16 mouse cellular contexts compared by ENCODE assay signal in the genomic region with DNA sequence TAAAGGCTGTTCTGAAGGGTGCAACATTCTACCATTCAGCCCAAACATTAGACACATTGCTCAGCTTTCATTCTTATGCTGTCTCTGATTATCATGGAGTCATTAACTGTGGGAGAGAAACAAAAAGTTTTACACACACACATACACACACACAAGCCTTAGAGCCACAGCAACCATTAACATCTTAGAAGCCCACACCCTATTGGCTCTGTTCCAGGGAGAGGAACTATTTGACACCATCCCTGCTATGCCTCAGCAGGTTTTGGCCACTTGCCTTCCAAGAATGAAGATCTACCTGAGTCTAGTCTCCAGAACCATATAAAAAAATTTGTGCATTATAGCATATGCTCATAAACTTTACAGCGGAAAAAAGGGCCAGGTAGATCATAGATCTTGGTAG.
"Had no signal": no experiment of that assay in that cellular context is flagged by ENCODE, and none has a peak within 500 bp of the region (broad histone marks: within the 10 kb centered on the region; RNA-seq: fewer than 3 reads in every experiment).

No protein-coding gene starts in this region.

- H3K4me3 ChIP-seq: limb, embryonic 15.5 days; liver, embryonic 12.5 days; lung, embryonic 15.5 days; megakaryocyte, embryonic 14.5 days; midbrain, embryonic 12.5 days; neural tube, embryonic 15.5 days had no signal

- DNase-seq: layer of hippocampus, adult 9-11 months; layer of hippocampus, postnatal 36 days; lung, postnatal 14 days; right cerebral cortex, adult 18-20 months; right cerebral cortex, postnatal 25 days; thymus, postnatal 36 days had no signal

- H3K27me3 ChIP-seq: limb, embryonic 15.5 days; liver, embryonic 12.5 days; lung, embryonic 15.5 days; megakaryocyte, embryonic 14.5 days; midbrain, embryonic 12.5 days; neural tube, embryonic 15.5 days had no signal

- H3K4me2 ChIP-seq: limb, embryonic 15.5 days; liver, embryonic 12.5 days; lung, embryonic 15.5 days; midbrain, embryonic 12.5 days; neural tube, embryonic 15.5 days had no signal

- H3K9ac ChIP-seq: limb, embryonic 15.5 days; liver, embryonic 12.5 days; lung, embryonic 15.5 days; midbrain, embryonic 12.5 days; neural tube, embryonic 15.5 days had no signal

- H3K27ac ChIP-seq: hindbrain, postnatal 0 days; kidney, postnatal 0 days; limb, embryonic 15.5 days; liver, embryonic 12.5 days; lung, embryonic 15.5 days; macrophage; midbrain, embryonic 12.5 days; neural tube, embryonic 15.5 days had no signal

- ATAC-seq: hindbrain, postnatal 0 days; liver, embryonic 12.5 days; midbrain, embryonic 16.5 days had no signal

- H3K4me1 ChIP-seq: limb, embryonic 15.5 days; liver, embryonic 12.5 days; lung, embryonic 15.5 days; megakaryocyte, embryonic 14.5 days; midbrain, embryonic 12.5 days; neural tube, embryonic 15.5 days had no signal

- H3K36me3 ChIP-seq: limb, embryonic 15.5 days; liver, embryonic 12.5 days; lung, embryonic 15.5 days; midbrain, embryonic 12.5 days; neural tube, embryonic 15.5 days had no signal

- H3K9me3 ChIP-seq: limb, embryonic 15.5 days; liver, embryonic 12.5 days; lung, embryonic 15.5 days; megakaryocyte, embryonic 14.5 days; midbrain, embryonic 12.5 days; neural tube, embryonic 15.5 days had no signal
